Mouse (Mus musculus) R1 (cell line): ENCODE results near the gene Dnm3.

ENCODE experiments used
- DNase-seq: peaks from one replicate; pipeline ENCODE4 v3.0.0-alpha.2; 2018; ENCODE audit warnings: low read depth, low spot score

Dnm3 gene

GRCm38 (mm10) chr1:162121441-162122200 is 356.2 kb downstream of the Dnm3 start:
- DNase-seq: no peak

GRCm38 (mm10) chr1:162109437-162109813 is 368.4 kb downstream of the Dnm3 start:
- DNase-seq: no peak

GRCm38 (mm10) chr1:162108726-162109436 is 369.0 kb downstream of the Dnm3 start:
- peak; percentile 17 for DNase-seq

- no peak for DNase-seq
Observed at GRCm38 (mm10) chr1:162108181-162108671, 369.6 kb downstream of the Dnm3 start.

- no peak for DNase-seq
Observed at GRCm38 (mm10) chr1:162107011-162107606, 370.7 kb downstream of the Dnm3 start.

GRCm38 (mm10) chr1:162100961-162101830 is 376.6 kb downstream of the Dnm3 start:
- no peak for DNase-seq

GRCm38 (mm10) chr1:162100033-162100820 is 377.6 kb downstream of the Dnm3 start:
- no peak for DNase-seq

- no peak for DNase-seq
Observed at GRCm38 (mm10) chr1:162099203-162099602, 378.6 kb downstream of the Dnm3 start.

GRCm38 (mm10) chr1:162094523-162095272 is 383.1 kb downstream of the Dnm3 start:
- DNase-seq: no peak

GRCm38 (mm10) chr1:162093806-162094522 is 383.9 kb downstream of the Dnm3 start:
- DNase-seq: no peak

- DNase-seq: no peak
Observed at GRCm38 (mm10) chr1:162092899-162093659, 384.8 kb downstream of the Dnm3 start.

GRCm38 (mm10) chr1:162092401-162092800 is 385.4 kb downstream of the Dnm3 start:
- peak; percentile 64 for DNase-seq

- no peak for DNase-seq
Observed at GRCm38 (mm10) chr1:162083886-162084478, 393.9 kb downstream of the Dnm3 start.

- DNase-seq: no peak
Observed at GRCm38 (mm10) chr1:162083354-162083753, 394.5 kb downstream of the Dnm3 start.

GRCm38 (mm10) chr1:162082711-162083110 is 395.1 kb downstream of the Dnm3 start:
- DNase-seq: no peak

- no peak for DNase-seq
Observed at GRCm38 (mm10) chr1:162081693-162082372, 396.0 kb downstream of the Dnm3 start.

- DNase-seq: no peak
Observed at GRCm38 (mm10) chr1:162079989-162080388, 397.8 kb downstream of the Dnm3 start.

GRCm38 (mm10) chr1:162077454-162077853 is 400.4 kb downstream of the Dnm3 start:
- no peak for DNase-seq
